Mouse (Mus musculus) left cerebral cortex, postnatal 36 days (tissue): Measurements from ENCODE around the gene Polr2c. TPM values are rescaled to one million over a fixed set of nuclear protein-coding genes. Genes with fewer than 3 reads are reported as not detected.

Source experiments
- DNase-seq, 2 experiments: peaks; one replicate each; pipeline ENCODE4 v3.0.0; 2021 to 2022; ENCODE audit warnings: low spot score in 2 of 2, mixed read lengths in 1 of 2
- intact Hi-C: fragments of 180-260 bp; cut with DNase I; formaldehyde crosslinking; loops from one replicate; pipeline ENCODE4 v1.15.1; 2025
- total RNA-seq, 2 experiments: library from RNA; stranded (reverse); gene quantifications; 2 replicates each; pipeline ENCODE4 v1.2.3; 2021

The Polr2c gene
- total RNA-seq, 2 experiments from 2014 or later = 67.1 to 72.7 TPM

DNA sequence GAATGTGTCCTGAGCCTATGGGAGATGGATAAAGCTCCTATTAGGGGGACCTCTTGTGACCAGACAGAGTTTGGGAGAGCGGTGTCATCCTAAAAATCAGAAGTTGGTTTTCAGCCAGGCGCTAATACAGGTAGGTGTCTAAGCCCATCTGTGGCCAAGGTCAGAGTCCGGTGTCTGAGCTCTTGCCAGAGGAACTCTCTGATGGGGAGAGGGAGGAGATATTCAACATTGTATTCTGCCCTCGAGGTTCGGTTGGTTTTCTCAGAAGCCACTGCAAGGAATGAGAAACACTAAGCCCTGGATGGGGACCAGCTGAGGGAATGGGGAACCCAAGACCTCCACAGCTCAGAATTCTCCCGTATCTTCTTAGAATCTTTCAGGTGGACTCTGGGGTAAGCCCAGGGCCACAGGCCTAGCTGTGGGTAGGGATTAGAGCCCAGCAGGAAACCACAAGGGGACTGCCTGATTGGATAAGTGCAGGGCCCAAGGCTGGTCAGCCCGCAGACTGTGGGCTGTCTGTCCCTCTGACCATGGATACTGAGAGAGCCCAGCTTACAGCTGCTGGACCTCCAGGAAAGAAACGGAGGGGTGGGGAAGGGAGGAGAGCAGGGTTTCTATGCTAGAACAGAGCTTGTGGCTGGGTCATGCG lies 59.2 kb downstream of the Polr2c start:
- intact Hi-C loops = no loop called here
- DNase-seq = no peak

DNA sequence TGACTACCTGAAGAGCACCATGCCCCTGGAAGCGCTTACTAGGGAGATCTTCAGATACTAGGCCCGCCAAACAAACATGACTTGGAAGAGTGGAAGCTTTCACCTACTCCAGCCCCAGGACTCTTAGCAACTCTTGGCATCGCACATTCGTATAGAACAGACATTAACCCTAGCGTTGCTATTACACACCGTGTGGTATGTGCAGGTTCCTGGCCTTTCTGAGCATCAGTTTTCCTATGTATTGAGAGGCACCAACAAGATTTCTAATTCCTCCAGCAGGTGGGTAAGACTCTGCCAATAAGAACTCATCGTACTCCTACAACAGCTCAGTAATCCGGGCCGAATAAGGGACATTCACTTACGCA lies 59.7 kb downstream of the Polr2c start:
- DNase-seq = no peak
- intact Hi-C loops = no loop called here

DNA sequence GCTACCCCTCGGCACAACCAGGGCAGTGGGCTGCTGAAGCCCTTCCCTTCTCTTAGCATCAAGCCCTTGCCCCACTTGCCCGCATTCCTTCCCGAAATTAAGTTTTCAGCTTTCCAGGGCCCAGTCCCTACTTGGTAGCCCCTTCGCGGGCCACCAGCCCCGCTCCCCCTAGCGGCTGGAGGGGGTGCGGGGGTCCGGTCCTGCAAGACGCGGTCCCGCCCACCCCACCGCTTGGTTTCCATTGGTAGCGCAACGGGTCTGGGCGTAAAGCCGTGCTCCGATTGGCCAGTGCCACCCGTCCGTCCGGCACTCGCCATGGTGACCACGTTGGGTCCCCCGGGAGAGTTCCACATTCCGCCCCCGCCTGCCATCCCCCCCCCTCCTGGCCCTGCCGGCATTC lies 60.1 kb downstream of the Polr2c start:
- intact Hi-C loops = no loop called here
- peak; percentile 58 to 68 for DNase-seq

DNA sequence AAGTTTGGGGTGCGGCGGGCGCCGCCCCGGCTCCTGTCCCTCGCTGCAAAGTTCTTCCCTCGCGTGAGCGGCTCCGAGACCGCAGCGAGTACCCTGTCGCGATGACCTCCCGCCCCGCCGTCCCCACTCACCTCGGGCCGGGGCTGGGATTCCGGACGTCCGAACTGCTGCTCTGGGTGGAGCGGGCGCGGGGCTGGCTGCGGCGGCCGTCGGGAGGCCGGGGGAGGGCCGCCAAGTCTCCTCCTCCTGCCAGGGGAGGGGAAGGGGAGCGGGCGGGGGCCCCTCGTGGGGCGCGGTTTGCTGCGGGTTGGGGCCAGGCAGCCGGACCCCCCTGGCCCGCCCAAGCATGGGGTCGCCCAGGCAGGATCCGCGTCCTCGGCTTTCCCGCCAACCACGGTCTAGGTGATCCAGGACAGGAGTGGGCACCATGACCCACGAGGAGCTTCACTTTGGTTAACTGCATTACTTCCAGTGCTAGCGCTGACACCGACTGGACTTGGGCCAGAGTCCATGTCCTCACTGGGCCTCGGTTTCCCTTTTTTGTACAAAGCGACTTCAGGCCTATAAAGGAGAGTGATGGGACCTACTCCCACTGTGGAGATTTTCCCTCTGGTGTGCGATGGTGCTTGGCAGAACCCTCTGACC lies 60.7 kb downstream of the Polr2c start, which contains the start of gene Ccdc102a:
Ccdc102a (minus strand) TSS at position 248 of the 645 bp plus-strand sequence.
- intact Hi-C loops = no loop called here
- DNase-seq = no peak

DNA sequence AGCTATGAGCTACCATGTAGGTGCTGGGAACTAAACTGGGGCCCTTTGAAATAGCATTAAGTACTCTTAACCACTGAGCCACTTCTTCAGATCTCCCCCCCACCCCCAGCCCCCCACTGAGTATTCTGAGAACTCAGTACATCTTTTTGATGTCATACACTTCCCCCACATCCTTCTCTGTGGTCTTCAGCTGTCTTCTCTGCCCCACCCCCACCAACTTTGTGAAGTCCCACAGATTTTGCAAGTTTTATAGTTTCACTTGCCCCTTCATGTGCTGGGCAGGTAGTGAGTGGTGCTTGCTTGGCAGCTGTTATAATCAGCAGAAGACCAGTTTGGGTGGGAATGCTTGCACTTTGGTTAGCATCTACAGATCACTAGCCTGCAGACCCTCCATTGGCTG lies 62.0 kb downstream of the Polr2c start:
- DNase-seq = no peak
- intact Hi-C loops = no loop called here

DNA sequence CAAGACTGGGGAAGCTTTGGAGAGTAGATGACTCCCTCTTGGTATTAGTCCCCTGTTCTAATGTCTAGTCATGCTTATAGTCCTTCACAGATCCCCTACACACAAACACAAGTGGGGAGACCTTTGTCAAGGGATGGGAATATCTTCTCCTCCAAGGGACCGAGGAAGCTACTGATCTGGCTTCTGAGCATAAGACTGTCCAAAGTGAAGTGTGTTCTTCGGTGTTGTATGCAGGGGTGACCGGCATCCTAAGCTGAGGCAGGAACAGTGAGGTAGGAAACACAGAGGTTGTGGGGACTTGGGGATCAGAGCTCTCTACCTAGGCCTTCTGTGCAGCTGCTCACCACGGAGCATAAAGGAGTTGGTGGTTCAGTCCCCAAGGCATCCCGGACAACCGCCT lies 64.9 kb downstream of the Polr2c start:
- DNase-seq = no peak
- intact Hi-C loops = no loop called here

DNA sequence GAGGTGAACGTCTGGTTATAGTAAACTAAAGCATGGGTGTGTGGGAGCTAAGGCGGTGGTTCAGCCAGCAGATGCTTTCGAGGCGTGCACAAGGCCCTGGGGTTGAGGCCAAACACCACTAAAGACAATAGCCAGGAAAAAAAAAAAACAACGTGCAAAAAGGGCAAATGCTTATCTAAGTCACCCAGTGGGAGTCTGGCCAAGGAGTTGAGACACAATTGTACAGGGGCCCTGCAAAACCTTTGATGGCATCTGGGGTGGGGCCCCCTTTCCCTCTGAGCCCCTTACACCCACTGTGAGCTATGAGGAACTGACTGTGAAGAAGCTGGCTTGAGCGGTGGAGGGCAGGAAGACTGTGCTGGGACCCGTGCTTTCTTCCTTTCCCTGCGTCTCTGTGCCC lies 65.4 kb downstream of the Polr2c start:
- intact Hi-C loops = no loop called here
- no peak for DNase-seq

Other genes with a start within 250 kb of the Polr2c start
- gene Arl2bp, start 190.8 kb upstream of the Polr2c start, total RNA-seq = 100 to 1,000 TPM; 153 to 159 TPM
- gene Pllp, start 161.2 kb upstream of the Polr2c start, total RNA-seq = 10 to 100 TPM; 29.0 to 58.2 TPM
- gene Ccl22, start 111.9 kb upstream of the Polr2c start, total RNA-seq = under 1 TPM in 1 of 2 experiments, not detected in 1; 0.17 TPM
- 100 to 1,000 TPM; 622 to 723 TPM for gene Cx3cl1, start 85.4 kb upstream of the Polr2c start, total RNA-seq
- 10 to 100 TPM; 10.7 to 12.0 TPM for gene Ccl17, start 47.0 kb upstream of the Polr2c start, total RNA-seq
- 10 to 100 TPM; 89.3 to 92.6 TPM for gene Coq9, start 19.1 kb upstream of the Polr2c start, total RNA-seq
- gene Ciapin1, start 19.1 kb upstream of the Polr2c start, total RNA-seq = 10 to 100 TPM; 67.6 to 73.5 TPM
- 10 to 100 TPM; 20.0 to 22.3 TPM for gene Dok4, start 18.9 kb downstream of the Polr2c start, total RNA-seq
- 1 to 10 TPM; 1.8 to 1.9 TPM for gene Ccdc102a, start 60.6 kb downstream of the Polr2c start, total RNA-seq
- not detected for gene Adgrg5, start 66.2 kb downstream of the Polr2c start, total RNA-seq
- gene Adgrg1, start 117.3 kb downstream of the Polr2c start, total RNA-seq = 10 to 100 TPM; 73.3 to 74.2 TPM
- under 1 TPM in 1 of 2 experiments, not detected in 1; 0.29 TPM for gene Adgrg3, start 160.2 kb downstream of the Polr2c start, total RNA-seq
- under 1 TPM; 0.68 to 0.99 TPM for gene Drc7, start 197.7 kb downstream of the Polr2c start, total RNA-seq
- gene Katnb1, start 223.7 kb downstream of the Polr2c start, total RNA-seq = 10 to 100 TPM; 42.0 to 46.7 TPM